Mouse (Mus musculus) CD4-positive naive resting alpha-beta T cell, adult 57 days (primary cell): Measurements from ENCODE around the gene Pbxip1. TPM values are rescaled to one million over a fixed set of nuclear protein-coding genes. Genes with fewer than 3 reads are reported as not detected.

Experiments
- total RNA-seq: library from RNA; stranded (reverse); gene quantifications from one replicate; pipeline ENCODE4 v1.2.4, GENCODE M21; 2023

Gene Pbxip1
- total RNA-seq: 115 TPM

DNA sequence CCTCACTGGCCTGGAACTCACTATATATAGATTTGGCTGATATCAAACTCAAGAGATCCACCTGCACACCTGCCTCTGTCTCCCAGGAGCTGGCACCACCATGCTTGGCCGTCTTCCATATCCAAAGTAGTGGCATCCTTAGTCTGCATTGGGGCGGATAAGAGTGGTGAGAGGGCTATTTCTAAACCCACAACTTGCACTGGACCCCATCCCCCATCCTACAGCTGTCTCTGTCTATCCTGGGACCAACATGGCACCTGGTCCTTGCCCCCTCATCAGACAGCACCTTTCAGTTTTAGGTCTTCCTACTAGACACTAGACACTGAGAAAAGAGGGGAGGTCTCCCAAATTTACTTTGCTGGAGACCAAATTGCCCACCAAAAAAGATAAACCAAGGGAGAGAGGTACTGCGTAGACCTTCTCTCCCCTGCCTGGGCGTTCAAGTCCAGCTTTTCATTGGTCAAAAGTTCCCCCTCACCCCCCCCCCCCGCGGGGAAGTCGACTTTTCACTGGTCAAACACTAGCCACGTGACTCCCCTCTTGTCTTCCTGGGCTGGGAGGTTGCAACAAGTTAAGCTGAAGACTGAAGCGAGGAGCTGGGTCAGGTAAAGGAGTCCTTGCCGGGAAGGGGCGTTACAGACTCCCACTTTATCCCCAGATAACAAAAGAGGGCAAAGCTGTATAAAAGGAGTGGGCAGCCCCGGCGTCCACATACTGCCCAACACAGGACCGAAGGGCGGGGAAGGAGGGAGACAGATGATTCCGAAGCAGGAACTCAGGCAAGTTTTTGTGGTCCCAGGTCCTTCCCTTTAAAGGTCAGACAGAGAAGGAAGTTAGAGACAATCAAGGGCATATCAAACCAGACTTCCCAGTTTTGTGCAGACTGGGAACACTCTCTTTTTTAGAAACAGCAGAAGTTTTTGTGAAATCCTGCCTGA, at the start of gene Pbxip1:
Gene Pbxip1, plus strand, starts transcription at position 531 of the 938 bp plus-strand sequence.

DNA sequence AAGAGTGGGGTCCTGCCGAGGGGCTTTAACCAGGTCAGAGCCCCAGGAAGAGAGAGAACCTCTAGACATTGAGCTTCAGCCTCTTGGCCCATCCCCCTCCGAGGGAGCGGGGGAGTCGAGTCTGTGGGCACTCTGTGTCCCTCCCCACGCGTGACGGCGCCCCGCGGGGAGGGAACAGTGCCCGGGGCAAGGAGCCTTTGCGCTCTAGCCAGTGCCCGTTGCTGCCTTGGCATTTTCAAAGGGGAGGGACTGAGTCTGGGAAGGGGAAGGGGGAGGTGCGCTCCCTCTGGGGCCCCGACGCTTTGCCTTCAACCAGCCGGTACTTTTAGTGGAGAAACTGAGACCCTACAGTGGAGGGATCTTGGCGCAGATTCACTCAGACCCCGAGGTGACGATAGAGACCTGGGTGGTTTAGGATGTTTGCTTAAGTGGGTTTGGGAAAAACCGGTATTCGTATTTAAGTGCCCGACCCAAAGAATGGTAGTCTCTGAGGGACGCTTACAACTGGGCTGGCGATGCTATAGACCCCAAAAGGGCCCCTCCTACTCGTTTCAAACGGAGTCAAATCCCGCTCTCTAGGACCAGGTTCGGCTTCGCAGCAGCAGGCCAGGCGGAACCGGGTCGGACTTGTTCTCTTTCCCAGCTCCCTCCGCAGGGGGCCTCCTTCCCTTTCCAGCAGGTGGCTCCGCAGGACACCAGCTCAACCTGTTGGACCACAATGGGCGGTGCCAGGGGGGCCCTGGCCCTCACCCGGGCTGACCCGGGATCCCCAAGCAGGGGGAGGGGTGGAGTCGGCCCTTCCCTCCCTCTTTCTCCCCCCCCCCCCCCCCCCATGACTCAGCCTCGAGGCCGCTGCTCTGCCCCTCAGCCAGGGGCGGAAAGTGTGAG, 42.3 kb upstream of the Pbxip1 start, which contains the start of gene Zbtb7b:
Gene Zbtb7b, minus strand, starts transcription at position 771 of the 888 bp plus-strand sequence.

DNA sequence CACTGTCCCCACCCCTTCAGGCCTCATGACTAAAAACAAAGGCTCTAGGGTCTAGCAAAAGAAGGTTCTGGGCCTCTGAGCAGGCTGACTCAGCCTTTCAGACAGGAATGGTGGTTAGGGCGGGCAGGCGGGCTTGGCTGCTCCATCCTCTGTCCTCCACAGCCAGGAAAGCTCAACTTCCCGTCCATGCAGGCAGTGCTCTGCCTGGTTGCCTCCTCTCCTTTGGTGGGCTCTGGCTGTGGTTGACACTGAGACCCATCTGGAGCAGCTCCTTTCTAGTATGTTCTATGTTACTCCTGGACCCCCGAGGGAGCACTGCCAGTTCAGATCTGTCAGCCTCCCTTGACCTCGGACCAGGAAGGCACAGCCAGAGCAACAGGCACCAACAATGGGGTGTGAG, 33.8 kb upstream of the Pbxip1 start, which contains the start of gene Lenep:
Gene Lenep, minus strand, starts transcription at position 101 of the 400 bp plus-strand sequence.

DNA sequence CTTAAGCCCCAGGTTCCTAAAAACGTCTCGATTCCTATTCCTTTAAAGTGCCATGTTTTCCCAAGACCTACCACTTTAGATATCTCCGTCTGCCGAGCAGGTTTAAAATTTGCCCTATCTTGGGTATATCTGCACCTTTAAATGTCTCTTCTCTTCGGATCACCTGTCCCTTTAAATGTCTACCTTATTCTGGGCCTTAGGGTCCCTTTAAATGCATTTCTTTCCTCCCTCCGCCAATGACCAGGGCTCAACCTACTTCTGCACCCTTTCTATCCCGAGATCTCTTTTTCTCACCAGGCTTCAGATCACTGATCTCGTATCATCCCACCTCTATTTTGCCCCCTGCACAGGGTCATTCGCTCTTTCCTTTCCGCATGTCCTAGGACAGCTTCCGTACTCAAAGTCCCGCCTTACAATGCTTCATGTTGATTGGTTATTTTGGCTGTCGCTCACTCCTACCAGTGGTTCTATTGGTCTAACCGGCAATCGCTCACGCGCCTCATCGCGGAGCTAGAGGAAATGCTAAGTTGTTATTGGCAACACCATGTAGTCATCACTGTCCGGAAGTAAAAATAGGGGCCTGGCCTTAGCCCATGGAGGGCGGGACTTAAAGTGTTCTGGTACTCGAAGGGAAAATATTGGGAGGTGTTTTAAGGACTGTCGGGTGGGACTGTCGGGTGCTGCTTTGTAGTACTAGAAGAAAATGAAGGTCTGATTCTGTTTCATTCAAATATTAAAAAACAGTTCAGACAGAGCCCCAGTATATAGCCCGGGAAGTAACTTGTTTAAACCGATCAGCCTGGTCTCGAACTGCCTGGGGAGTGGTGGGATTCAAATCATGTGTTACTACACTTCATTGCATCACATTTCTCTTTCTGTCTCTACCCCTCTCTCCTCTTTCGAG, 24.8 kb upstream of the Pbxip1 start, which contains the start of gene Flad1:
Gene Flad1, minus strand, starts transcription at position 381 of the 904 bp plus-strand sequence.

DNA sequence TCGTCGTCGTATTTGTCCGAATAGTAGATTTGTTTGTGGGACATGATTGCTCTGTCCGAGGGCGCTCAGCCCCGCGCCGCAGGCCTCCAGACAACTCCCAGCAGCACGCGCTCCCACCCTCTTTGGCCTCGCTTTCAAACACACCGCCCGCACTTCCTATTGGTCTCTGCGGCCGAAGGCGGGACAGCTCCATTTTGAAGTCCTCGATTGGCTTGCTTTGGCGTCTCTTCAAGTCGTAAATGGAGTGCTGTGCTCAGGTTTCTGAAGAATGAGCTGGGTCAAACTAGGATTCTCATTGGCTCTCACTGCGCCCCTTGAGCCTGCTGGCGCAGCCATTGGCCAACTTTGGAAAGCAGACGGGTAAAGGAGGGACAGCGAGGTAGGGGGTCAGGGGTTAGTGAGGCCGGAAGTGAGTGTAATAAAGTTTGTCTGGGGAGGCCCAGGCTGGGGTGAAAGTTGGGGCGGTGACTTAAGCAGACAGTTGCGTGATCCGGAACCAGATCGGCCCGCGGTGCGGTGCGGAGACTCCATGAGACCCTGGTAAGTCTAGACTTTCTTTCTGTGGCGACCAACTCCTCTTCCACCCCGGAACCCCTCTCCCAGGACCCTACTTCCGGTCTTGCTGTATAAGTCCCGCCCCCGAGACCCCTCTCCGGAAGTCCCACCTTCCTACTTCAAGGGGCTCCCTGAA, 18.2 kb upstream of the Pbxip1 start, which contains the start of the genes Cks1b and Shc1:
Gene Cks1b, minus strand, starts transcription at position 214 of the 691 bp plus-strand sequence.
Gene Shc1, plus strand, starts transcription at position 274 of the 691 bp plus-strand sequence.

DNA sequence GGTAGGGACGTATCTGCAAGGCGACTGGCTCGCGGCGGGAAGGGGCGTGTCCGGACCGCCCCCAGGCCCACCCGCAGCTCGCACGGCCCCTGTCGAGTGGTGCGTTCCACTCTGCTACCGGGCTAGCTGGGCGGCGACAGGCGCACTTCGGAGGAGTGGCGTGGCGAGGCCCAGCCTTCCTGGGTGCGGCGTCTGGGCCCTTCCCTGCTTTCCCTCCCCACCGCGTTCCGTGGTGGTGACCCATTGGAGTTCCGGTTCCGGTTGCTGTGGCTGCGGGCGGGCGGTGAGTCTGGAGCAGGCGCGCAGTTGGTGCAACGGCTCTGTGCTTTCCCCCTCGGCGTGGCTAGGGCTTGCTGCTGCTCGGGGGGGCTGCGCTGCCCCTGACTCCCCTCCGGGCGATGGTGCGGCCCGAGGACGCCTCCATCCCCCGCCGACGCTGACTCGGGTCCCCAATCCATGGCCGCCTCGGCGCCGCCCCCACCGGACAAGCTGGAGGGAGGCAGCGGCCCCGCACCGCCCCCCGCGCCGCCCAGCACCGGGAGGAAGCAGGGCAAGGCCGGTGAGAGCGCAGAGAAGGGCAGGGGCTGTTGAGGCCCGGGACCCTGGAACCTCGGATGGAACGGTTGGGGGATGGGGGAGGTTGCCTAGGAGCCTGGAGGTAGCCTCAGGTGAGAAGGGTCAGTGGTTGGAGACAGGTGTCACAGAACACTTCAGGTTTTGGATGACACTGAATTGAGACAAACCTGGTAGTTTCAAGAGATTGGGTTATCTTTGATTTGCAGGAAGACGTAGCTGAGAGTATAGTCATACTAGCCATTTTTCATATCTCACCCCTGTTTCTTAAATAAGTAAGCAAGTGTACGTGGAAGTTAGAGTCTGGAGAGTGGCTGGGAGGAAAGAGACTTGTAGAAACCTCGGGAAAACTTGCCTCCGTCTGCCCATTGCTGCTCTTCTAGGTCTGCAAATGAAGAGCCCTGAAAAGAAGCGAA, 6.0 kb upstream of the Pbxip1 start, which contains the start of gene Pygo2:
Gene Pygo2, plus strand, starts transcription at position 44 of the 989 bp plus-strand sequence.

DNA sequence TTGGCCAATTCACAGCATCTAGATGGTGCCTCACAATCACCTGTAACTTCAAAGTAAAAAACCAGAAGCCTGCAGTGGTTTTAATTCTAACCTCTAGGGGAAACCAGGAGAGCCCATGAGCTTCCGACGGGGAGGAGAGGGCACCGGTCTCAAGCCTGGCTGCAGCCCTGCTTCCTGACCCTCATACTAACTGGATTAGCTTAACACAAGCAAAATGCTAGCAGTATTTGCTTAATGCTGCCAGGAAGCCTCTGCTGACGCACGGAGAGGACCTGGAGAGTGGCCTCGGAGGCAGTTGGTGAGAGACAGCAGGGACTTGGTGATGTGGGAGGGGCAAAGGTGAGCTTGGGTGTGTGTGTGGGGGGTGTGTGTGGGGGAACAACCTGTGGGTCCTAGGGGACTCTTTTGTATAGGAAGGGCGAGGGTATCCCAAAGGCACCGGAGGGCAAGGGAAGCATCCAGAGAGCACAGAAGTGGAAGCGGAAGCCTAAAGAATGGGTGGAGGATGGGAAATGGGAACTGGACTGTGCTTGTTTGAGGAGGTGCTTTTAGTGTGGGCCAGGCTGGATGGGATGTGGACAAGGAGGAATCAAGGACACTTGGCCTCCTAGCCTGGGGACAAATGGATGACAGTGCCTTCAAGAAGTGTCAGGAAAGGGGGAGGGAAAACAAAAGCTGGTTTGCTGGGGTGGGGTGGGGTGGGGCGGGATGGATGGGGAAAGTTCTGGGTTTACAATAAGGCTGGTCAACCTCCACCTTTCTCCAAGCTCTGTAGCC, 18.1 kb downstream of the Pbxip1 start, which contains the start of gene Pmvk:
Gene Pmvk, plus strand, starts transcription at position 141 of the 777 bp plus-strand sequence.

Other genes starting within 250 kb of the Pbxip1 start
- 61.2 TPM for gene Gba, start 233.8 kb upstream of the Pbxip1 start, total RNA-seq
- 12.1 TPM for gene Thbs3, start 221.5 kb upstream of the Pbxip1 start, total RNA-seq
- gene Mtx1, start 209.6 kb upstream of the Pbxip1 start, total RNA-seq: 205 TPM
- 0.50 TPM for gene Muc1, start 207.6 kb upstream of the Pbxip1 start, total RNA-seq
- 94.5 TPM for gene Krtcap2, start 190.7 kb upstream of the Pbxip1 start, total RNA-seq
- gene Trim46, start 190.4 kb upstream of the Pbxip1 start, total RNA-seq: 2.0 TPM
- gene Dpm3, start 177.3 kb upstream of the Pbxip1 start, total RNA-seq: 55.3 TPM
- 113 TPM for gene Slc50a1, start 166.1 kb upstream of the Pbxip1 start, total RNA-seq
- gene Efna1, start 155.6 kb upstream of the Pbxip1 start, total RNA-seq: 0.41 TPM
- not detected for gene Efna3, start 113.7 kb upstream of the Pbxip1 start, total RNA-seq
- not detected for gene Efna4, start 98.7 kb upstream of the Pbxip1 start, total RNA-seq
- 19.3 TPM for gene Adam15, start 86.7 kb upstream of the Pbxip1 start, total RNA-seq
- gene Dcst2, start 74.7 kb upstream of the Pbxip1 start, total RNA-seq: 0.24 TPM
- gene Dcst1, start 71.5 kb upstream of the Pbxip1 start, total RNA-seq: not detected
- 111 TPM for gene Zbtb7b, start 41.9 kb upstream of the Pbxip1 start, total RNA-seq
- gene Lenep, start 33.9 kb upstream of the Pbxip1 start, total RNA-seq: not detected
- gene Flad1, start 24.8 kb upstream of the Pbxip1 start, total RNA-seq: 29.4 TPM
- 2.8 TPM for gene Cks1b, start 18.3 kb upstream of the Pbxip1 start, total RNA-seq
- gene Shc1, start 18.3 kb upstream of the Pbxip1 start, total RNA-seq: 96.2 TPM
- 54.1 TPM for gene Pygo2, start 6.5 kb upstream of the Pbxip1 start, total RNA-seq
- 8.2 TPM for gene Pmvk, start 17.8 kb downstream of the Pbxip1 start, total RNA-seq
- not detected for gene Kcnn3, start 83.5 kb downstream of the Pbxip1 start, total RNA-seq